1 mouse cellular context compared by ENCODE assay signal in the genomic region with DNA sequence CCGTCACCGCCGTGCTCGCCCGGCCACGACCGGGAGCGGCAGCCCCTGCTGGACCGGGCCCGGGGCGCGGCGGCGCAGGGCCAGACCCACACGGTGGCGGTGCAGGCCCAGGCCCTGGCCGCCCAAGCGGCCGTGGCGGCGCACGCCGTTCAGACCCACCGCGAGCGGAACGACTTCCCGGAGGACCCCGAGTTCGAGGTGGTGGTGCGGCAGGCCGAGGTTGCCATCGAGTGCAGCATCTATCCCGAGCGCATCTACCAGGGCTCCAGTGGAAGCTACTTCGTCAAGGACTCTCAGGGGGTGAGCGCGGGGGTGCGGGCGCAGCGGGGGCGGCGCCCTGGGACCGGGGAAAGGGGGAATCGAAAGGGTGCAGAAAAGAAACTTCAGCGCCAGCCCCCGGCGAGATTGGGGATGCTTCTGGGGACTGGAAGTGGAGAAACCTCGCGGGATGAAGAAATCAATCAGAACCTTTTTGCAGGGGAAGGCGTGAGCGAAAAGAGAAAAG.
TF ChIP-seq lines count a peak whose summit lies in the region.

No protein-coding gene starts in this region.

TF ChIP-seq in MEL, 35 proteins besides CTCF, POLR2A, EP300 and RAD21:
- TF ChIP-seq MXI1 (IDR thresholded peaks at IDR 0.05; ENCODE audit: low read depth, low read length) (peak; percentile 34), TBP (IDR thresholded peaks at IDR 0.05; ENCODE audit: low read depth, low read length) (no peak), SMC3 (IDR thresholded peaks at IDR 0.05; ENCODE audit: low read depth, low read length) (no peak), GABPA (IDR thresholded peaks at IDR 0.05; ENCODE audit: low read depth, low read length) (no peak), MYC (IDR thresholded peaks at IDR 0.05; ENCODE audit: low read depth, low read length) (0 out of 2 replicates have a peak, but pooled peaks have one; percentile 10)
